Mouse (Mus musculus): ENCODE measurements at regions not wholly inside any gene's neighbourhood (a gene's known extent, or its start where the extent isn't known, plus 50 kb on each side); places are given as distances from the start of the nearest gene placed in this dataset.
"Not testable (repeated sequence)": the region's sequence is repeated elsewhere in the genome, so short reads cannot be mapped to it uniquely, and the experiment has no call there.

- no peak for ATAC-seq
Observed at GRCm38 (mm10) chr13:5546937-5547336, 314.3 kb upstream of the Klf6 start.

- no peak for ATAC-seq
Observed at GRCm38 (mm10) chr13:5548768-5549167, 312.5 kb upstream of the Klf6 start.

DNA sequence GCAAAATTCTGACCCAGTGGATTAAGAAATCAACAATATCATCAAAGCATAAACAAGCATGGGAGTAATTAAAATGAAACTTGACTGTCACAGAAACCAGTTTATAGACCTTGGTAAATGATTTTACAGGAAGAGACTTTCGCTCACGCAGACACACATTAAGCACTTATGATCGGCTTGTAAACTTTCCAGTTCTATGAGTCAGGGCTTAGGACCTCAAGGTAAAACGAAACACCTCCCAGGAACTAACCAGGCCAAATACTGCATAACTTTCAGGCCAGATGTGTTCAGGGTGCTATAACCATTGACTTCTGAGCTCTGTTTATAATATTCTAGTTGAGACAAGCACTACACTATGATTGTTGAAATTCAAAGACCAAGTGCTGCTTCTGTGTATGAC is 312.1 kb upstream of the Klf6 start:
- ATAC-seq = no peak

DNA sequence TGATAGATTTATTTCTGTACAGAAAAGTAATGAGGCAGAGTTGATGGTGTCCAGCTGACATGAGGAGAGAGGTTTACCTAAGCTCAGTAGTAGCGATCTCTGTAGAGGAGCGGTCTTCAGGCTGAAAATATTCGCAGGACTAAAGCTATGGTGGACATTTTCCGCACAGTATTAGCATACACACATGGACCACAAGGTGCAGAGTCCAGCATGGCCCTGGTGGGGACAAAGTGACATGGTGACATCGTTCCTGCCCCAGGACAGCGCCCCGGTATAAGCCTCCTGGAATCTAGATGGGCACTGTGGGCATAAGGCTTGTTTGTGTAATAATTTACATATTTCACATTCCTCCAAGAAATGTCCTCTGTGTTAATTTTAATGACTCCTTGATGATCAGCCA is 311.5 kb upstream of the Klf6 start:
- ATAC-seq = no peak

DNA sequence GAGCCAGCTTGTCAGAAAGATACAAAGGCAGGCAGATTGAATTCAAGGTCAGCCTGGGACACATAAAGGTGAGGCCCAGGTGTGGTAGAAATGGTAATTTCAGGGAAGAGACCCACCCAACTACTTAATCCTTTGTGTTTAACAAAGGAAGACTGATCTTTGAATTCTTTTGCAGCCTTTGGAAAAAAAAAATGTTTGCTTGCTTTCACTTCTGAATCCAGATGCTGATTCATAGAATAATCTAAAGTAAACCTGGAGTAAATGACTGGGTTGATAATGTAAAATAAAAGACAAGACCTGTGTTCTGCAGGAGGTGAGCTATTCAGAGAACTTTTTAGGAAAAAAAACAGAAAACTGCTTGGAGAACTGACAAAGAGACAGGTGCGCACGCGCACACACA is 310.9 kb upstream of the Klf6 start:
- ATAC-seq = no peak

GRCm38 (mm10) chr13:5551131-5551530 is 310.2 kb upstream of the Klf6 start:
- ATAC-seq = no peak

- no peak for ATAC-seq
Observed at GRCm38 (mm10) chr13:5553461-5553860, 307.8 kb upstream of the Klf6 start.

- ATAC-seq = no peak
Observed at GRCm38 (mm10) chr13:5558095-5558494, 303.2 kb upstream of the Klf6 start.

GRCm38 (mm10) chr13:5566479-5566878 is 294.8 kb upstream of the Klf6 start:
- ATAC-seq = no peak

GRCm38 (mm10) chr13:5566896-5567295 is 294.4 kb upstream of the Klf6 start:
- ATAC-seq = no peak

GRCm38 (mm10) chr13:5569579-5569978 is 291.7 kb upstream of the Klf6 start:
- no peak for ATAC-seq

GRCm38 (mm10) chr13:5570386-5570785 is 290.9 kb upstream of the Klf6 start:
- no peak for ATAC-seq

GRCm38 (mm10) chr13:5576568-5576967 is 284.7 kb upstream of the Klf6 start:
- ATAC-seq = no peak

GRCm38 (mm10) chr13:5583681-5584080 is 277.6 kb upstream of the Klf6 start:
- not testable (repeated sequence) for ATAC-seq

- ATAC-seq = no peak
Observed at GRCm38 (mm10) chr13:5587196-5587595, 274.1 kb upstream of the Klf6 start.

GRCm38 (mm10) chr13:5591286-5591685 is 270.0 kb upstream of the Klf6 start:
- no peak for ATAC-seq

DNA sequence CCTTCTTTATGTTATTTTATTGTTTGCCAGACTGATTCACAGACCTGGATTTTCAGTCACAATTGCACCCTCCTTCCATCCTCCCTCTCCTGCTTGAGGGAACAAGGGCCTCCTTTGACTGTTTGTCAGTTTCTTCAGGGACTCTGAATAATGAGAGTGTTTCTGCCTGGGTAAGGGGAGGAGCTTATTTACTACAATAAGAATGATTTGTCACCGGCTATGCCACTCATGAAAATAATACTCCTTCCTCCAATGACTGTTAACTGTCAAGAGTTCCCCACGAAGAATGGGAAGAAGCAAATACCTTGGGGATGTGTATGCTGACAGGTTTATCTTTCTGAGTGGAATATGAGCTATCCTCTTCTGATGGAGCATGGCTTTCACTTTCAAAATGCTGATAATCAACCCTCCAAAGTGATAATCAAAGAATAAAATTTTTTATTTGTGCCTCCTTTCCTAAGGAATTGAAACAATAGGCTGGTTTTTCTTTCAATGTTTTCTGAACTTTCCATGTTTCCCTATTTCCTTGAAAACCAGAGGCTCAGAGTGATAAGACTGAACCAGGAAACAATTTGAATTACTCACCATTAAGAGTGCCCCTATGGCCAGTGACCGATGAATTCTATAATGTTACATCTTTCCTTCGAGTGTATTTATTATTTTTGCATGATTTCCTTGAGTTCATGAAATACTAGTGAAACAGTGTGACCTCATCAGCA is 269.3 kb upstream of the Klf6 start:
- ATAC-seq = peak; percentile 82

- peak; percentile 69 for ATAC-seq
Observed at GRCm38 (mm10) chr13:5592556-5593061, 268.7 kb upstream of the Klf6 start.

DNA sequence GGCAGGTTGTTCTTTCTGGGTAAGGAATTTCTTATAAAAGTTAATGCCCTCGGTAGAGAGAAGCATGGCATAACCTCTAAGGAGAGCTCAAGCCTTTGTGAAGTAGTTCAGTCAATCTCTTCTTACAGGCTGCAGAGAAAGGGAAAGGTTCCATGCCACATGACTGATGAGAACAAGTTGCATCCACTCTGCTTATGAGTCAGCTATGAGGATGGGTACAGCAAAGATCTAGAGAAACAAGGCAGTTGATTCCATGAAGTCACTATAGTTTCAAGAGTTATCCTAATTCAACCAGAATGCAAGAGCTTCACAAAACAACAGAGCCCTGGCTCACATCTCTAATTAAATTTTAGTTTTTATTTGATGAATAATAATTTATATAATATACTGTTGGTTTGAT is 259.6 kb upstream of the Klf6 start:
- ATAC-seq = no peak

- ATAC-seq = no peak
Observed at GRCm38 (mm10) chr13:5603905-5604596, 257.2 kb upstream of the Klf6 start.

GRCm38 (mm10) chr13:5605418-5605817 is 255.9 kb upstream of the Klf6 start:
- ATAC-seq = no peak

- no peak for ATAC-seq
Observed at GRCm38 (mm10) chr13:5607462-5607861, 253.8 kb upstream of the Klf6 start.

DNA sequence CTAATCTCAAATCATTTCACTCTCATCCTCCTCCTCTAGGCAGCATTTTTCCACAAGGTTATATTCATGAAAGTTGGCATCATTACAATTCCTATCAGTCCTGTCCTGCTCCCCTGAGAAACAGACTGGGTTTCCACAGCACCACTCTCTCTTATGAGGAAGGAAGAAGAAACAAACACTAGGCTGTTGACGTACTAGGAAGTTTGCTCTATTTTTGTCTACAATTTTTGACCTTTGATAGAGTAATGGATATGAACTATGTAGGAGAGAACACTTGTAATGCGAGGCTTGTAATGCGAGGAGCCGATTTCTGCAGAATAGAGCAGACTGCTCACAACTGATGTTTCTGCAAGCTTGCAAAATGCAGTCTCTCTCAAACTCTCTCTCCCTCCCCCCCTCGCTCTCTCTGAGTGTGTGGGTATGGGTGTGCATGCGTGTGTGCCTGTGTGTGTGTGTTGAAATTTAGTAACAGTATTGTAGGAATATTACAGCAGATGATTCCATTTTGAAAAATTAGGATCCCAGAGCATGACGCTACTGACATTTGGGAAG is 247.0 kb upstream of the Klf6 start:
- no peak for ATAC-seq

DNA sequence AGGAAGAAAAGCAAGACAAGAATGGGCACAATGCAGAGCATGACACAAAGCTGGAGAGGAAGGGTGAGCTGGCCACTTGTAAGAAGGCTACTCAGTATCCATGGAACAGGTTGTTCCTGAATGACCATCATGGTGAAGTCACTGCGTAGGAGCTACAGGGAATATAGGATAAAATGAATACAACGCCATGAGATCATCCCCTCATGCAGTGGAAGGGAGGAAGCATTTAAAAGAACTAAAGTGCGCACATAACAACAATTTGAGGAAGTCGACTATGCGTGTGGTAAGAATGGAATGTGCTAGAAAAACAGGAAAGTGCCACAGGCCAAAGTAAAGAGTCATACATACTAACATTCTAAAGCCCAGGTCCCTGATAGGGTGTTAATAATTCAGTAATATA is 246.4 kb upstream of the Klf6 start:
- no peak for ATAC-seq

Data from inflammation-experienced regulatory T-cells, adult 6 months (primary cell).